Mouse (Mus musculus): Measurements from ENCODE around the gene Gm16867. TPM values are rescaled to one million over a fixed set of nuclear protein-coding genes. Genes with fewer than 3 reads are reported as not detected.
"Not testable (repeated sequence)": the region's sequence is repeated elsewhere in the genome, so short reads cannot be mapped to it uniquely, and the experiment has no call there.

The Gm16867 gene
- total RNA-seq, 2 experiments from 2014 or later = 4.5 to 4.8 TPM

DNA sequence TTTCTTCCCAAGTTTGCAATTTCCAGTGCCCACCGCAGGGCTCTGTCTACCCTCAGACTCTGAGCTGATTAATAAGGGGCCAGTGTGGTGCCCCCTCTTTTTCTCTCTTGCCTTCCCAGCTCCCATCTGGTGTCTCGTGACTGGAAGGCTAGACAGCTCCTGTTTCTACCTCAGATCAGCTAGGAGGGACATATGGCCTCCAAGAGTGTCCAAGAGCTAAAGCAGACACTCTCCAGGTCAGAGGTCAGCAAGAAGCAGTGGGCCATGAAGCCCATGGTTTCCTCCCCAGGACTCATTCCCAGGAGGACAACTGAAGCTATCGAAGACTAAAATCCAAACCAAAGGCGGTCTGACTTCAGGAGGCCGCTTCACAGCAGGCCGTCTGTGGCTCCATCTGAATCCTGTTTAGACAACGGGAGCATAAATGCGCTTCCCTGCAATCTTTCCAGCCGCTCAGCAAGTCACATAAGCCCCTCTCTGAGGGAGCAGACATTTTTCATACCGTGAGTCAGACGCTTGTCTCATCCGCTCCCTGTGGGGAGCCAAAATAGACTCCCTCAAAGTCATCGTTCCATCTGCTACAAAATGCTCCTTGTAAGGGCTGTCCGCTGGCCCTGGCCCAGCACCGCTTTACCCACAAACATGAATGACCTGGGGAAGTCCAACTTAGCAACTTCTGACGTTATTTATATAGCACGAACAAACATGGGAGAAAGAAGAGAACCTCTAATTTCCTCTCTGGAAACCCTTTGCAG lies 35.4 kb downstream of the Gm16867 start:
- intact Hi-C loops (cut with DNase I); DNase-seq: not testable (repeated sequence)

DNA sequence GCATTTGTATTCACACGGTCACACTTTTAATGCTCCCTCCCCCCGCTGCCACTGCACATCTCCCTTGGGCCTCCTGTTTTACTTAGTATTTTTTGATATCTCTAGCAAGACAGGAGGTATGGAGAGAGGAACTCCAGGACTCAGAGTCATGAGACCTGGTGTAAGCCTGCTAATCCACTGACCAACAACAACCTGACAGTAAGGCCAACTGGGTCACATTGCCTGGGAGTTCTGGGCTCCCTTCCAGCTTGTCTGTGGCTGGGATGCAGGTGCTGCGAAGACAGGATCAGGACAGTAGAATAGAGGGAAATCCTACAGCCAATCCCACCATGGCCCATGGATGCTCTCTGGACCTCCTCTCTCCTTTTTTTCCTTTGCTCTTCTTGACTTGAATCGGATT lies 38.7 kb downstream of the Gm16867 start:
- DNase-seq; intact Hi-C loops (cut with DNase I): not testable (repeated sequence)

- intact Hi-C loops (cut with DNase I); DNase-seq: not testable (repeated sequence)
These were observed 45.5 kb downstream of the Gm16867 start for GRCm38 (mm10) chr14:69457691-69458090.

- intact Hi-C loops (cut with DNase I) = not testable (repeated sequence)
These were observed 48.5 kb downstream of the Gm16867 start for GRCm38 (mm10) chr14:69454640-69455039.

GRCm38 (mm10) chr14:69448845-69449244 lies 54.3 kb downstream of the Gm16867 start:
- DNase-seq; intact Hi-C loops (cut with DNase I): not testable (repeated sequence)

More at GRCm38 (mm10) chr14:69454640-69455039, 48.5 kb downstream of the Gm16867 start:
- not testable (repeated sequence) for DNase-seq

GRCm38 (mm10) chr14:69447006-69447405 lies 56.2 kb downstream of the Gm16867 start:
- DNase-seq; intact Hi-C loops (cut with DNase I): not testable (repeated sequence)

DNA sequence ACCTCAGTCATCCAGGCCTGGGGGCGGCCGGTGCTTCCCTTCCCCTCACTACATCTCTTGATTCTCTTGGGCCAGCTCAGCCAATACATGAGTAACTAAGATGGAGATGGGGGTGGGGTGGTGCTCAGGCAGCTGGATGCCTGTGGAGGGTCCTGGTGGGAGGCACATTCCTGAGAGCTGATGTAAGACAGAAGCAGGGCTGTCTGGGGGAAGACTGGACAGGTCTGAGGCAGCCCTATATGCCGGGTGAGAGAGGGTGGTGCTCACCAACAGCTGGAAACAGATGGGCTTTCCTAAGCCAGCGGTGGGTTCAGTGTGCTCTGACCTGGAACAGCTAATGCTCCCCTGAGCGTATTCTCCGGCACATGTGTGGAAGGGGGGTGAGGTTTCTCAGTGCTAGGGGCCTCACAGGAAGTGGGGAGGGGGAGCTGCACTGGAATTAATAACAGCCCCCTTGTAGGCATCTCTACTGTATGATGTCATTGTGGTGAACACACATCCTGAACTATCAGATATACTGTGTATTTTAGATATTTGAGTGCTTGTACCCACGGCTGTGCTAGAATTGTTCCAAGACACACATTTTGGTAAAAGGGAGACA lies 60.0 kb downstream of the Gm16867 start:
- intact Hi-C loops (cut with DNase I); DNase-seq: not testable (repeated sequence)

- DNase-seq; intact Hi-C loops (cut with DNase I): not testable (repeated sequence)
These were observed 62.2 kb downstream of the Gm16867 start for GRCm38 (mm10) chr14:69440955-69441354.

DNA sequence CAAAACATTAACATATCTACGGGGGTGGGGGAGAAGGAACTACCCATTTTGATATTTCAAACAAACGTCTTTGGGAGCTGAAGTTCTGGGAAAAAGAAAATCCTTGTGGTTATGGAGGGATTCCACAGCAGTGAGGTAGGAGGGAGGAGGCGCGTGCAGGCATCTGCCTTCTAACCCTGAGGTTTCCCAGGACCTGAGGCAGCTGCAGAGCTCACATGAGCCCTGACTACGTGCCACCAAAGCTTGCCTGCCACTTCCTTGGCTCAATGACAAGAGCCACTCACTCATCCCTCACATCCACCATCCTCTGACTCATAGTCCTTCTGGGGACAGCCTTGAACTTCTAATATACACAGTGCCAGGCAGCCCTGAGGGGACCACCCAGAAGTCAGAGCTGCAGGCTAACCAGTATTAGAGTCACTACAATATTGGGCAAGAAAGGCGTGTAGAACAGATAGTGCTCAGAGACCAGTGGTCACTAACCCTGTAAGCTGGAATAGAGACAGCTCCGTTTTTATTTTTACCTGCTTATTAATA lies 64.4 kb downstream of the Gm16867 start:
- DNase-seq; intact Hi-C loops (cut with DNase I): not testable (repeated sequence)

DNA sequence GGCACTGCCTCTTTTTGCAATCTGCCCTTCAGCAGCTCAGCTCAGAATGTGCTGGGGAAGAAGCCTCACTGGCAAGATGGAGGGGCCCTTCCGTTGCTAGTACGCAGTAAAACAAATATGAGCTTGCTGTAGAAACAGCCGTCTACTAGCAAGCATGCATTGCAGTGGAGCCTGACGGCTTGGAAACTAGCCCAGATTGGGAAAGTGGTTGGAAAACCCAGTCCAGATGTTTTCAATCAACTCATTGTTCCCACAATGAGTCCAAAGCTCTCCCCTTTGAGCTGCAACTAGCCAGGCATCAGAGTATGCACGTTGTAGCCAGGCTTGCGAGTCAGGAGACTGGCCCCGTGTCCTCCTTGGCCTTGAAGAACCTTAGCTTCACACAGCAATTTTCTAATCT lies 82.2 kb downstream of the Gm16867 start:
- DNase-seq; intact Hi-C loops (cut with DNase I): not testable (repeated sequence)

DNA sequence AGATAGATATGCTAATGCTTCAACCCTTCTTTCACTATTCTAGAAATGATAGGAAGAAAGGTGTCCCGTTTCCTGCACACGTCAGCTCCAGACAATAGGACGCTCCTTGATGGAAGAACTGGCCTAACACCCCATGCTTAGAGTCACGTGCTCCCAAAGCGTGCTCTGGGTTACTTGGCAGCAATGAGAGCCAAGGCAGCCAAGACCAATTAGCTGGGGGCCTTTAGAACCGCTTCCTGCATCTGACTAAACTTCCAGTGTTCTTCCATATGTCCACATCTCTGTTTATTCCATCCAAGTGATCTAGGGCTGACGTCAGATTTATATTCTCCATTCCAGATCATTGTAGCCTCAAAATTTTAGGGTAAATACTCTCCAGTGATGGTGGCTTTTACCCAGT lies 85.6 kb downstream of the Gm16867 start:
- DNase-seq; intact Hi-C loops (cut with DNase I): not testable (repeated sequence)

Other genes starting within 250 kb of the Gm16867 start
- under 1 TPM in 1 of 2 experiments, not detected in 1; 0.08 TPM for gene Synb, start 209.1 kb downstream of the Gm16867 start, total RNA-seq (2021)
- not detected for gene Gm27179, start 9.2 kb upstream of the Gm16867 start, total RNA-seq (2021)
- 10 to 100 TPM; 30.1 to 31.2 TPM for gene Entpd4b, start 52.1 kb upstream of the Gm16867 start, total RNA-seq (2021)